ENCODE assay signal across 8 mouse cellular contexts in genomic region chr14:121800962-121801361, GRCm38 (mm10). TPM values are rescaled to one million over a fixed set of nuclear protein-coding genes. Genes with fewer than 3 reads are reported as not detected.
A peak's percentile ranks its signal among the peaks of the same experiment; 100 is the strongest.
DNase-seq lines count a peak whose midpoint lies in the region; ATAC-seq and TF ChIP-seq lines count a peak whose summit lies in the region.
"Had no signal": no experiment of that assay in that cellular context is flagged by ENCODE, and none has a peak within 500 bp of the region (broad histone marks: within the 10 kb centered on the region; RNA-seq: fewer than 3 reads in every experiment).

No protein-coding gene starts in this region.

- 16% methylated on average over 2 of the region's 2 CpGs for WGBS in kidney, adult 2 months
- WGBS in kidney, embryonic 14.5 days: 23% methylated on average over 2 of the region's 2 CpGs

- peak; percentile 81 for DNase-seq in kidney, adult 2 months
- peak; percentile 40 for DNase-seq in NIH3T3 (ENCODE audit: low read depth)
- DNase-seq in cerebellum, postnatal 36 days: peak; percentile 49
- DNase-seq in splenic B cell, adult 2 months (ENCODE audit: low read depth, low spot score): peak; percentile 44
- DNase-seq in layer of hippocampus, adult 18-20 months (ENCODE audit: low spot score in 2 of 2): no peak
- no peak for DNase-seq in right cerebral cortex, postnatal 10 days (ENCODE audit: low spot score in 2 of 2)

- no peaks in the 10 kb centered on the region for H3K36me3 ChIP-seq in kidney, adult 2 months (ENCODE audit: control insufficient read depth, insufficient read depth, low read length)
- no peaks in the 10 kb centered on the region for H3K36me3 ChIP-seq in kidney, embryonic 14.5 days (ENCODE audit: control insufficient read depth, insufficient read depth, low read length)
- H3K36me3 ChIP-seq in splenic B cell, adult 2 months (ENCODE audit: control insufficient read depth, insufficient read depth, low read length, poor library complexity, severe bottlenecking): no peaks in the 10 kb centered on the region

- H3K27ac ChIP-seq in kidney, adult 2 months (ENCODE audit: insufficient read depth, low read depth, low read length): no peak overlapping the region
- H3K27ac ChIP-seq in kidney, embryonic 14.5 days (ENCODE audit: low read depth, low read length): no peak overlapping the region

- H3K9ac ChIP-seq in kidney, embryonic 14.5 days (ENCODE audit: low read depth, low read length): no peak overlapping the region

- H3K4me3 ChIP-seq in kidney, adult 2 months (ENCODE audit: insufficient read depth, low read depth, low read length): no peak overlapping the region
- H3K4me3 ChIP-seq in kidney, embryonic 14.5 days (ENCODE audit: low read length): no peak overlapping the region
- H3K4me3 ChIP-seq: myocyte had no signal

- TF ChIP-seq CTCF in kidney, adult 2 months (conservative IDR thresholded peaks at IDR 0.05; ENCODE audit: insufficient read depth, insufficient read length, low read depth, low read length): peak; percentile 60

- TF ChIP-seq POLR2A in kidney, adult 2 months (IDR thresholded peaks at IDR 0.05; ENCODE audit: low read depth, low read length): no peak

- no peak overlapping the region for H3K4me2 ChIP-seq in kidney, embryonic 14.5 days (replicated peaks; ENCODE audit: low read depth, low read length)

- H3K9me3 ChIP-seq in kidney, embryonic 14.5 days (ENCODE audit: control insufficient read depth, low read length): no peaks in the 10 kb centered on the region

- peaks cover 8% of the 10 kb centered on the region; the same call in 1 of the 2 replicates for H3K4me1 ChIP-seq in kidney, adult 2 months (ENCODE audit: control insufficient read depth, insufficient read depth, low read length)
- peaks cover 7% of the 10 kb centered on the region for H3K4me1 ChIP-seq in kidney, embryonic 14.5 days (ENCODE audit: control insufficient read depth, insufficient read depth, low read length)

- no peak for ATAC-seq in kidney, embryonic 14.5 days (ENCODE audit: low FRiP score, low TSS enrichment)

- no peaks in the 10 kb centered on the region for H3K27me3 ChIP-seq in kidney, adult 2 months (replicated peaks; ENCODE audit: control insufficient read depth, insufficient read depth, low read length)
- no peaks in the 10 kb centered on the region for H3K27me3 ChIP-seq in kidney, embryonic 14.5 days (ENCODE audit: control insufficient read depth, insufficient read depth, low read length)
- no peaks in the 10 kb centered on the region for H3K27me3 ChIP-seq in splenic B cell, adult 2 months (ENCODE audit: control insufficient read depth, insufficient read depth, low read length, poor library complexity, severe bottlenecking)

RNA-seq across cellular contexts. Expression of gene Dock9, which starts 3.3 kb away (rescaled TPM):
- polyA plus RNA-seq in kidney, adult 2 months (2012; rRNA removed): 41.9 and 50.7 TPM in 2 replicates
- 8.3 and 14.3 TPM in 2 replicates for polyA plus RNA-seq in kidney, embryonic 14.5 days (2014; fragmentation: Nextera tagmentation; extraction: Ambion mirVana)
- 100 to 1,000 TPM; 187 to 197 TPM for total RNA-seq in layer of hippocampus, adult 18-20 months (2021)

Comparison
In these comparisons a context has a peak if more than half of its experiments do, and no peak if none do; other contexts are left out.
1. DNase-seq: peak in kidney, adult 2 months (single experiment), NIH3T3 (single experiment), cerebellum, postnatal 36 days (2 of 2) and splenic B cell, adult 2 months (single experiment); none in layer of hippocampus, adult 18-20 months (0 of 2) and right cerebral cortex, postnatal 10 days (0 of 2).